Mouse (Mus musculus): Measurements from ENCODE around the gene Elmo1.
"Not testable (repeated sequence)": the region's sequence is repeated elsewhere in the genome, so short reads cannot be mapped to it uniquely, and the experiment has no call there.

Gene Elmo1

GRCm38 (mm10) chr13:20609003-20609688 lies 518.8 kb downstream of the Elmo1 start:
- DNase-seq (ENCODE audit: extremely low spot score), result no peak

GRCm38 (mm10) chr13:20615596-20616469 lies 525.4 kb downstream of the Elmo1 start:
- no peak for DNase-seq (ENCODE audit: extremely low spot score)

- DNase-seq (ENCODE audit: extremely low spot score), result no peak
Measured at GRCm38 (mm10) chr13:20619946-20620345, 529.5 kb downstream of the Elmo1 start.

- no peak for DNase-seq (ENCODE audit: extremely low spot score)
Measured at GRCm38 (mm10) chr13:20623071-20623850, 532.9 kb downstream of the Elmo1 start.

GRCm38 (mm10) chr13:20627796-20628195 lies 537.4 kb downstream of the Elmo1 start:
- no peak for DNase-seq (ENCODE audit: extremely low spot score)

GRCm38 (mm10) chr13:20632477-20632876 lies 542.1 kb downstream of the Elmo1 start:
- DNase-seq (ENCODE audit: extremely low spot score), result no peak

- DNase-seq (ENCODE audit: extremely low spot score), result not testable (repeated sequence)
Measured at GRCm38 (mm10) chr13:20634679-20635078, 544.3 kb downstream of the Elmo1 start.

- no peak for DNase-seq (ENCODE audit: extremely low spot score)
Measured at GRCm38 (mm10) chr13:20635646-20636045, 545.2 kb downstream of the Elmo1 start.

Measured in embryo, embryonic 9.5 days (tissue).